Mouse (Mus musculus) gastrocnemius, postnatal 36 days (tissue): ENCODE data around the gene Dnm1. TPM values are rescaled to one million over a fixed set of nuclear protein-coding genes. Genes with fewer than 3 reads are reported as not detected.

Experiments used
- DNase-seq, 2 experiments: peaks; one replicate each; pipeline ENCODE4 v3.0.0; 2022
- intact Hi-C: fragments of 180-260 bp; cut with DNase I; formaldehyde crosslinking; loops from one replicate; pipeline ENCODE4 v1.15.1; 2025
- microRNA-seq, 2 experiments: library from miRNA; unstranded; fragments of <30 nt; microRNA quantifications; one replicate each; pipeline ENCODE4 v1.2.0; 2021
- total RNA-seq, 2 experiments: library from RNA; stranded (reverse); gene quantifications; 2 replicates each; pipeline ENCODE4 v1.2.3; 2021

Gene Dnm1
- total RNA-seq, 2 experiments from 2014 or later = 4.8 to 5.3 TPM

DNA sequence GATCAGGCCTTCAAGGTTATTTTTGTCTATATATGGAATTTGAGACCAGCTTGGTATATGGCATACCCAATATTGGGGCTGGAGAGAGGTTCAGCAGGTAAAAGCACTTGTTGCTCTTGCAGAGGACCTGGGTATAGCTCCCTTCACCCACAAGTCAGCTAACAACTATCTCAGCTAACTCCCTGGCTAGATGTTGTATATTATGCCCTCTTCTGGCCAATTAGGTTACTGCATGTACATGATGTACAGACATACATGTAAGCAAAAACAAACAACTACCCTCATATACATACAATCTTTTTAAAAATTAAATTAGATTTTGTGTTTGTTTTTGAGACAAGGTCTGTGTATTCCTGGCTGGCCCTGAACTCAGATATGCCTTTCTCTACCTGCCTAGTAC, 63.6 kb downstream of the Dnm1 start:
- intact Hi-C loops = loop anchor here (5.0 kb wide), 1 partner anchor 152 kb away; no protein-coding TSS in a partner anchor
- DNase-seq = no peak

DNA sequence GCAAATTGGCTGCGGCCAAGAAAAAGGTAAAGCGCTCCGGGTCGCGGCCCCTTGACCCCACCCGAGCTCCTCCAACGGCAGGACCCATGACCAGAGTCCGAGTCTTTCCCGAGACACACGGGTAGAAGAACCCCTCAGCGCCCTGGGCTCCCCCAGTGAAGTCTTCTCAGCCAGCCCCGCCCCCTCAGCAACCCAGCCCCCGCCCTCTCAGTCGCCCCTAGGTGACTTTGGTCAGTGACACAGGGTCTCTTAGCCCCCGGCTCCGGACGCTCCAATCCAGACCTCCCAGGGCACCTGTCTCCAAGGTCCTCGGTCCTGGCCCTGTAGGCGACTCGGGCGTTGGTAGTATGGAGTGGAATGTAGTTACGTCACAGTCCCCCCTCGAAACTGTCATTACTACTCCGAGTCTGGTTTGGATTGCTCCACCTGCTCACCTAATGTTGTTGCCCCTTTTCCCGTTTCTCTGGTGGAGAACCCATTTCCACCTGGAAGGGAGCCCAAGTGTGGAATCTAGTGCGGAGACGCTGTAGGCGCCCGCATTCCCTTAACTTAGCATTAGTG, 64.7 kb downstream of the Dnm1 start:
- intact Hi-C loops = loop anchor here (5.0 kb wide), 1 partner anchor 151 kb away; no protein-coding TSS in a partner anchor
- no peak for DNase-seq

GRCm38 (mm10) chr2:32287923-32288367, 65.2 kb downstream of the Dnm1 start, which contains the start of gene Swi5:
Swi5 (minus strand) TSS chr2:32288075.
- DNase-seq = peak; percentile 95 to 98
- intact Hi-C loops = loop anchor here (5.0 kb wide), 1 partner anchor 151 kb away; no protein-coding TSS in a partner anchor

DNA sequence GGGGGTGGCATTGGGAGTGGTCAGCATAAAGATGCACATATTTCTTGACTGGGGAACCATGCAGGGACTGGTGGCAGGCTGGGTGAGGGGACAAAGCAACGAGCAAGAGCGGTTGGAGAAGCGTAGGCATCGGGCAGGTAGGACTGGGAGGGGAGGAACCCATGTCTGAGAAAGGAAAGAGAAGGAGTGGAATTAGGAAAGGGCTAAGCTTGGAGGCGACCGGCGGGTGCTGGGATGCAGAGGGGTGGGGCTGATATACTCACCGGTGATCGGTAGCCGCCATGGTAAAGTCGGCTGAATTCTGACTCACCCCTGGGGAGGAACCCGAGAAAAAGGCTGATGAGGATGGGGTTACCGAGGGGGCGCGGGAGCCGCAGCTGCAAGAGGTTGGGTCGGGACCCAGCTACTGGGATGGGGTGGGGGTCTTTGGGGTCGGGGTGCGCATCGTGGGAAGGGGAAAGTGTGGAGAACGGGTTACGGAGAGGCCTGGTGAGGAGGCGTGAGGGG, 65.8 kb downstream of the Dnm1 start, which contains the start of gene Golga2:
TSS of gene Golga2 (plus strand) at position 51 of the 507 bp plus-strand sequence.
- intact Hi-C loops = loop anchor here (5.0 kb wide), 1 partner anchor 150 kb away; no protein-coding TSS in a partner anchor
- DNase-seq = no peak

DNA sequence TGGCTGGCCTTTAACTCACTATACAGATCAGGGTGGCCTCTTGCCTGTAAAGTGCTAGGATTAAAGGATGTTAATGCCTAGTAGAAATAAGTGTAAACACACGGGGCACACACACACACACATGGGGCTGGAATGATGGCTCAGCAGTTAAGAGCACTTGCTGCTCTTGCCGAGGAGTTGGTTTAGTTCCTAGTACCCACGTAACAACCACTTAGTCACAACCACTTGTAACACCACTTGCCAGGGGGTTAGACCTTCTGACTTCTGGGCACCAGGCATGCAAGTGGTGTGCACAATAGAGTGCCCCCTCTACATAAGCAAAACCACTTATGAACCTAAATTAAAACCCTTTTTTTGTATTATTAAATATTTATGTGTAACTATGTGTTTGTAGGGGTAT, 69.2 kb downstream of the Dnm1 start:
- no peak for DNase-seq
- intact Hi-C loops = loop anchor here (2.0 kb wide), 1 partner anchor 23 kb away; the partner anchor contains the start of gene Uck1

- intact Hi-C loops = loop anchor here (2.0 kb wide), 1 partner anchor 22 kb away; the partner anchor contains the start of gene Uck1
- DNase-seq = peak; percentile 38 to 47
Measured at GRCm38 (mm10) chr2:32282727-32283126, 70.4 kb downstream of the Dnm1 start.

- DNase-seq = no peak
- intact Hi-C loops = loop anchor here (2.0 kb wide), 1 partner anchor 21 kb away; the partner anchor contains the start of gene Uck1
Measured at GRCm38 (mm10) chr2:32282289-32282688, 70.8 kb downstream of the Dnm1 start.

DNA sequence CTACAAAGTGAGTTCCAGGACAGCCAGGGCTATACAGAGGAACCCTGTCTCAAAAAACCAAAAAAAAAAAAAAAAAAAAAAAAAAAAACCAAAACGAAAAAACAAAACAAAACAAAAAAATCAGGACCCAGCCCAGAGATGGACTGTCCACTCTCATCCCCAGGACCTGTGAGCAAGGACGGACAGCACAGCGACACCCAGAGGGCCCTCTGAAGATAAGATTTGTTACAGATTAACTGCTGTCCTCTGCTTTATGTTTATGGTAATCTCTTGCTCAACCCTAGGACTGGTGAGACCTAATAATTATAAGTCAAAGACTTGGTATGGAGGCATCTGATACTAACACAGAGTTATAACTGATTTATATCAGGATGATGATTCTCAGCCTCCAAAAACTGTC, 77.3 kb downstream of the Dnm1 start:
- DNase-seq = no peak

DNA sequence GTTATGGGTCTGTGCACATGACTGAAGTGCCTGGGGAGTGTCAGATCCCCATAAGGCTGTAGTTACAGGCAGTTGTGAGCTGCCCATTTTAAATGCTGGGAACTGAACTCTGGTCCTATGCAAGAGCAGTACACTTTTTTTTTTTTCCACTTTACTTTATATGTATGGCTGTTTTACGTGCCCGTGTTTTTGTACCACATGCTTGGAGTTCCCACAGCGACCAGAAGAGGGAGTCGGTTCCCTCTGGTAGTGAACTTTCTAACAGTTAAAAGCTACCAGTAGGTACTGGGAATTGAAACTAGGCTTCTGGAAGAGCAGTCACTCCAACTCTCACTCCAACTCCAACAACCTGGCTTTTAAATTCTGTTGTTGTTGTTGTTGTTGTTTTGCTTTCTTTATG, 92.5 kb downstream of the Dnm1 start:
- DNase-seq = no peak
- intact Hi-C loops = loop anchor here (2.0 kb wide), 1 partner anchor 22 kb away; no protein-coding TSS in a partner anchor

More for the DNA sequence above, 77.3 kb downstream of the Dnm1 start:
- intact Hi-C loops = no loop called here

DNA sequence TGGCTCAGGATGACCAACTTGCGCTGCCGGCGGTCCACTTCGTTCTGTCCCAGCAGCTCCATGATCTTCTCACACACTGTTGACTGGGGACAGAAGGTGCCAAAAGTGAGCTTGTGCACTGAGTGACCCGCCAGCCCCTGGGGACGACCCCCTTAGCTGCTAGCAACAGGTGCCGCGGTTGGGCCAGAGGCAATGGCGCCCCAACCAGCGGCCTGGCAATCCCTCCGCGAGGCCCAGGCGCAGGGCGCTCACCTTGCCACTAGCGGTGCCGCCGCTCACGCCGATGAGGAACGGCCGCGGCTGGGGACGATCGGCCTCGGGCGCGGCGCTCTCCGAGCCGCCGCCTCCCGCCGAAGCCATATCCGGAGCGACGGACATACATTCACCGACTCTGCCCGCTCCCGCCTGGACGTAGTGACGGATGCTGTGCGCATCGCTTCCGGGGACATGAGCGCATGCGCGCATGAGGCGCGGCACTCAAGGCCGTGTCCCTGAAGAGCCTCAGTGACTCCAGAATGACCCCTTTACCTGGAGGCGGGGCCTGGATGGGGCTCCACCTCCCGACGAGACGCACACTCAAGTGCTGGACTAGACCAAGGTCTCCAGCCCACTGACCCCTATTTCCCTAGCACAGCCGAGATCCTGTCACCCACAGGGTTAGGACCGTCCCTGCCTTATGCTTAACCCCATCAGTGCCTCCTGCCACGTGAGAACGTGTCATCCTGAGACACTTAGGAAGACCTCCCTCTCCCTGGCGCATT, 93.3 kb downstream of the Dnm1 start, which contains the start of gene Uck1:
TSS of gene Uck1 (minus strand) at position 503 of the 761 bp plus-strand sequence.
- intact Hi-C loops = loop anchor here (2.0 kb wide), 1 partner anchor 23 kb away; no protein-coding TSS in a partner anchor
- DNase-seq = peak; percentile 83

DNA sequence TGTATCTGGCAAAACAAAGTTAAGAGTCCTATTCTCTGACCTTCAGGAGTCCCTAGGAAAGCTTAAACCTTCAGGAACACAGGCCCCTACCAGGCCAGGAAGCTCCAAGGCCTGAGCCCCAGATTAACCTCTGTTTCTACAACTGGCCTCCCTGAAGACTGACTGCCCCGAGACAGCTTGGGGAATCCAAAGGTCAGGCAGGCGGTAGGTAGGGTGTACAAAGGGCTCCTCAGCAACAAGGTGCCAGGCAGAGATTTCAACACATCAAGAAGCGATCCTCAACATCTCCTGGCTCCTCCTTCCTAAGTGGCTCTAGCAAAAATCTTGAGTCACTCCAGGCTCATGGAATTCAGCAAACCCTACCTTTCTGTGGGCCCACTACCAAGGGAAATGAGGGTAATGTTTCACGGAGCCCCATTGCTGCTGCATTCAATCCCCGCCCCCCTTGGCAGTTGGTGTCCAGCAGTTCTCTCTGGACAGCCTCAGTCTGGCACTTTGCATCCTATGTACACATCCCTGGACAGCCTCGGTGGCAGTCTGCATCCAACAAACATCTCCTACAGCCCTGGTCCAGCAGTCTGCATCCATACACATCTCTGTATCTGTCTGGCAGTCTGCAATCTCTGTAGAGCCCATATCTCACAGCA, 94.1 kb downstream of the Dnm1 start:
- no peak for DNase-seq
- intact Hi-C loops = no loop called here

Small RNA genes within 50 kb of the gene (microRNA-seq; reads per million reads assigned to microRNA genes)
- 0 reads per million in 2 experiments for gene Gm23363
- gene Mir199b = 72.0 to 134 reads per million in 2 experiments

Other genes with a start within 250 kb of the Dnm1 start
- 10 to 100 TPM; 69.4 to 70.1 TPM for gene Prrc2b, start 202.3 kb downstream of the Dnm1 start, total RNA-seq
- gene Pomt1, start 116.7 kb downstream of the Dnm1 start, total RNA-seq = 10 to 100 TPM; 12.0 to 12.2 TPM
- gene Uck1, start 93.2 kb downstream of the Dnm1 start, total RNA-seq = 10 to 100 TPM in 1 of 2 experiments, 1 to 10 TPM in 1; 8.1 to 11.6 TPM
- gene Golga2, start 66.0 kb downstream of the Dnm1 start, total RNA-seq = 10 to 100 TPM; 54.1 to 54.7 TPM
- gene Swi5, start 65.3 kb downstream of the Dnm1 start, total RNA-seq = 100 to 1,000 TPM in 1 of 2 experiments, 10 to 100 TPM in 1; 97.6 to 126 TPM
- 10 to 100 TPM; 23.2 to 25.4 TPM for gene Ciz1, start 1.0 kb downstream of the Dnm1 start, total RNA-seq
- gene 1110008P14Rik, start 28.6 kb upstream of the Dnm1 start, total RNA-seq = 10 to 100 TPM; 36.4 to 44.0 TPM
- gene Lcn2, start 34.9 kb upstream of the Dnm1 start, total RNA-seq = 1 to 10 TPM; 1.4 to 3.7 TPM
- gene Ptges2, start 42.6 kb upstream of the Dnm1 start, total RNA-seq = 10 to 100 TPM; 41.3 to 45.0 TPM
- gene Naif1, start 97.1 kb upstream of the Dnm1 start, total RNA-seq = 1 to 10 TPM; 1.8 to 1.9 TPM
- 100 to 1,000 TPM in 1 of 2 experiments, 10 to 100 TPM in 1; 71.7 to 145 TPM for gene Slc25a25, start 98.1 kb upstream of the Dnm1 start, total RNA-seq
- 1 to 10 TPM; 2.6 to 2.7 TPM for gene Fam102a, start 182.0 kb upstream of the Dnm1 start, total RNA-seq
- gene Dpm2, start 217.5 kb upstream of the Dnm1 start, total RNA-seq = 10 to 100 TPM; 10.3 to 11.0 TPM
- gene Pip5kl1, start 221.5 kb upstream of the Dnm1 start, total RNA-seq = not detected
- gene 9430097D07Rik, start 222.3 kb upstream of the Dnm1 start, total RNA-seq = not detected
- 10 to 100 TPM; 14.1 to 21.7 TPM for gene St6galnac4, start 233.8 kb upstream of the Dnm1 start, total RNA-seq
- gene St6galnac6, start 246.4 kb upstream of the Dnm1 start, total RNA-seq = 10 to 100 TPM; 34.9 to 46.5 TPM